Mouse (Mus musculus) liver, embryonic 16.5 days (tissue): Measurements from ENCODE around the gene Gng10. TPM values are rescaled to one million over a fixed set of nuclear protein-coding genes. Genes with fewer than 3 reads are reported as not detected.

ENCODE experiments used
- ATAC-seq: fragments of 200-750 bp; cut with Nextera tagmentation; 2 replicates; pipeline ENCODE4 v1.8.0; 2017; ENCODE audit warnings: low read depth, mild to moderate bottlenecking, moderate number of reproducible peaks, moderate library complexity
- H3K27ac ChIP-seq: fragments of 300-500 bp; sonication (generic); 2 replicates; pipeline ENCODE4 v1.5.1; 2014; ENCODE audit warnings: mild to moderate bottlenecking, low read length
- H3K27me3 ChIP-seq: fragments of 300-500 bp; sonication (generic); 2 replicates; pipeline ENCODE4 v1.6.1; 2014; ENCODE audit warnings: low read depth, low read length, mixed read lengths; ENCODE audit not compliant: control insufficient read depth, insufficient read depth
- H3K36me3 ChIP-seq: fragments of 300-500 bp; sonication (generic); 2 replicates; pipeline ENCODE4 v1.6.1; 2014; ENCODE audit warnings: mild to moderate bottlenecking; ENCODE audit not compliant: control insufficient read depth, insufficient read depth
- H3K4me1 ChIP-seq: fragments of 300-500 bp; sonication (generic); 2 replicates; pipeline ENCODE4 v1.6.1; 2014; ENCODE audit warnings: low read depth, low read length, mixed read lengths; ENCODE audit not compliant: control insufficient read depth
- H3K4me2 ChIP-seq: fragments of 300-500 bp; sonication (generic); 2 replicates; pipeline ENCODE4 v1.6.1; 2014; ENCODE audit warnings: low read depth, low read length, mixed read lengths
- H3K4me3 ChIP-seq: fragments of 300-500 bp; sonication (generic); 2 replicates; pipeline ENCODE4 v1.5.1; 2014; ENCODE audit warnings: low read depth, mild to moderate bottlenecking, low read length
- H3K9ac ChIP-seq: fragments of 300-500 bp; sonication (generic); 2 replicates; pipeline ENCODE4 v1.6.1; 2014; ENCODE audit warnings: low read depth, low read length
- H3K9me3 ChIP-seq: fragments of 300-500 bp; sonication (generic); replicated peaks from 2 replicates; pipeline ENCODE4 v1.6.1; 2016; ENCODE audit warnings: low read length; ENCODE audit not compliant: control insufficient read depth
- WGBS: fragments of 180-500 bp; shearing (Covaris S2); extraction: QIAGEN DNeasy Blood & Tissue Kit; methylation state at CpG from one replicate; pipeline ENCODE4 v1.1.7; 2014; ENCODE audit not compliant: insufficient replicate concordance; 5-methylcytosine and 5-hydroxymethylcytosine counted together
- polyA plus RNA-seq: library from polyadenylated mRNA; unstranded; fragments of >200 nt; fragmentation: Nextera tagmentation; extraction: Ambion mirVana; gene quantifications from 2 replicates; pipeline ENCODE4 v1.2.1, GENCODE M21; 2015

Gene Gng10
- polyA plus RNA-seq, 1 experiment from 2014 or later: 12.5 TPM

DNA sequence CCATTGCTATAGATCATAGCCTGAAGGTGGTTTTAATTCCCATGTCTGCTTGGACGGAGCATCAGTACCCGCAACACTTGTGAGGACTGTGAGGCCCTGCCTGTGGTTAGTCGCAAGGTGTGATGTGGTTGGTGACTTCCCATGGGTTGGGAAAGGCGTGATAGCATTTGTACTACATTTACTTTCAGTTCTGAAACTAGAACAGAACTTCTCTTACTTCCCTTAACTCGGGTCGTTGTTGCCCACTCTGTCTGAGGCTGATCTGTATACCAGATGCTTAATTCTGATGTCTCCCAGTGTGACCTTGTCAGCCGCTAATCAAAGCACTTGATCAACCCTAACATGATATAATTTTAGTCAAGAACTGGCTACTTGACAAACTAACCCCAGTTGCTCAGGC lies 25.7 kb upstream of the Gng10 start:
- Histone ChIP-seq H3K4me3 (no peak overlapping the region), H3K36me3 (no peaks in the 10 kb centered on the region), H3K9me3 (no peaks in the 10 kb centered on the region), H3K4me1 (peaks cover 36% of the 10 kb centered on the region), H3K4me2 (no peak overlapping the region), H3K27me3 (no peaks in the 10 kb centered on the region), H3K27ac (no peak overlapping the region), H3K9ac (no peak overlapping the region)
- ATAC-seq: no peak
- 38% methylated on average over 7 of the region's 7 CpGs for WGBS

DNA sequence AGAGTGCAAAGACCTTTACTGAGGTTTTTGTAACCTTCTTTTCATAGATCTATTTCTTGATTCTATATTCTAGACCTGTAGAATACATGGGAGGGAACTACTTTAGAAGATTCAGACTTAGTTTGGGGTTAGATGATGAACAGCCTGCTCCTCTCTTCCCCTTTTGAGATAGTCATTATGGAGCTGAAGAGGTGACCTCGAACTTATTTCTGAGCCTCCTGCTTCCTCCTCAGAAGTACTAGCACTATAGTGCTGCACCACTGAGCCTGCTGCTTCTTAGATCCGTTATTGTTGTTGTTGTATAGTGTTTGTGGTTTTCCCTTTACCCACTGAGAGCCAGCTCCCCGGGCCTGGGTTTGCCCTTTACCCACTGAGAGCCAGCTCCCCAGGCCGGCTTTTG lies 25.2 kb upstream of the Gng10 start:
- no peak overlapping the region for H3K27ac ChIP-seq
- peaks cover 31% of the 10 kb centered on the region for H3K4me1 ChIP-seq

DNA sequence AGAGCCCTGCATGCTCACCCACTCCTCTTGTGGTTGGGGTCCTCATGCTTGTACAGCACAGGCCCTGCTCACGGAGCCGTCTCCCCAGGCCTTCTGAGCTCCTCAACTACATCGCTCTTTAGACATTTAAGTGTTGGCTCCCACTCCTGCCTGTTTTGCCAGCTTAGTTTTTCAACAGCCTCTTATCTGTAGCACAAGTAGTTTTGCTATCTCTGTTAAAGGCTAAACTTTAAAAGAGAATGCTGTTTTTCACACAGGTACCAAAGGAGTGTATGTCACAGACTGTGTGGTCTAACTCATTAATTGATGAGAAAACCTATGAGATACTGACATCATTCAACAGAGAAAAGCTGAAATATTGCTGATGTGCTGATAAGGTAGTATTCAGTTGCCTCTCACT lies 23.4 kb upstream of the Gng10 start:
- no peaks in the 10 kb centered on the region for H3K27me3 ChIP-seq
- no peak for ATAC-seq
- H3K4me1 ChIP-seq: peaks cover 21% of the 10 kb centered on the region
- H3K4me3 ChIP-seq: no peak overlapping the region
- H3K9me3 ChIP-seq: no peaks in the 10 kb centered on the region
- no peaks in the 10 kb centered on the region for H3K36me3 ChIP-seq
- WGBS: 43% methylated on average over 3 of the region's 3 CpGs
- no peak overlapping the region for H3K9ac ChIP-seq
- H3K4me2 ChIP-seq: no peak overlapping the region
- no peak overlapping the region for H3K27ac ChIP-seq

More for the DNA sequence above, 25.2 kb upstream of the Gng10 start:
- Histone ChIP-seq H3K27me3 (no peaks in the 10 kb centered on the region), H3K4me2 (no peak overlapping the region), H3K9ac (no peak overlapping the region), H3K9me3 (no peaks in the 10 kb centered on the region), H3K36me3 (no peaks in the 10 kb centered on the region), H3K4me3 (no peak overlapping the region)
- 26% methylated on average over 4 of the region's 4 CpGs for WGBS
- ATAC-seq: no peak

DNA sequence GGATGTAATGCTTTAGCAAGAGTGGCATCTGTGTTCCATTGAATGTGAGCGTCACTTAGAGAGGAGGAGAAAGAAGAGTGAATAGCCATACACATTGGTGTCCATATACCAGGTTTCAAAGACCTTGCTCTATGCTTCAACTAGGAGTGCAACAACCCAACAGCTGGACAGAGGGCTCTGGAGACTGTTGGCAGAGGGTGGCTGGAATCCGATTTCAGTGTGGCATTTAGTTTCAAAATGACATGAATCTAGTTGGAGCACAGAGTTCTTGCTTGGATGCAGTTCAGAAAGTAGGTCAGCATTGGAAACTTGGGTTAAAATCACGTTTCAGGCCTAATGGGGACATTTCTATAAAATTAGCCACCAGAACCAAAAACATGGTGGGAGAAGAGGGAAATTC lies 19.7 kb upstream of the Gng10 start:
- no peak overlapping the region for H3K4me3 ChIP-seq
- H3K9me3 ChIP-seq: no peaks in the 10 kb centered on the region
- no peak for ATAC-seq
- 76% methylated on average over 3 of the region's 3 CpGs for WGBS
- H3K9ac ChIP-seq: no peak overlapping the region
- H3K36me3 ChIP-seq: peaks cover 5% of the 10 kb centered on the region; the same call in 1 of the 2 replicates
- peaks cover 12% of the 10 kb centered on the region for H3K4me1 ChIP-seq
- no peak overlapping the region for H3K27ac ChIP-seq
- no peak overlapping the region for H3K4me2 ChIP-seq
- H3K27me3 ChIP-seq: no peaks in the 10 kb centered on the region

DNA sequence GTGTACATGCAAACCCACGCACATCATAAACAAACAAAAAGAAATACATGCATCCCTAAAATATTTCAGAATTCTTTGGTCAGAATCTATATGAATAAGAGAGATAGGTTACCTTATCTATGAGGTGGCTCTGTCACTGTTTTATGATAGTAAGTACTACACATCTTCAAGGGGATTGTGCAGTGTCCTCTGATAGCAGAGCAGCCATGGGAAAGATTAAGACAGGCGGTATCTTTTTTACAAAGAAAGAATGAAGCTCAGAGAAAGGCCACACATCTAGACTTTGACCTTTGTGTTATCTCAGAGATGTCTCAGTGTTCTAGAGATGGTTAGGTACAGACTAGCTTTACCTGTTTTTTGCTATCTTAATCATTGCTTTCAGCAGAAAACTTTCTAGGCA lies 18.0 kb upstream of the Gng10 start:
- WGBS: 54% methylated on average over 2 of the region's 2 CpGs
- no peak for ATAC-seq
- H3K9me3 ChIP-seq: no peaks in the 10 kb centered on the region
- no peak overlapping the region for H3K4me2 ChIP-seq
- H3K27me3 ChIP-seq: no peaks in the 10 kb centered on the region
- no peak overlapping the region for H3K9ac ChIP-seq
- peaks cover 8% of the 10 kb centered on the region; the same call in 1 of the 2 replicates for H3K36me3 ChIP-seq
- H3K27ac ChIP-seq: no peak overlapping the region
- H3K4me3 ChIP-seq: no peak overlapping the region
- peaks cover 5% of the 10 kb centered on the region for H3K4me1 ChIP-seq

DNA sequence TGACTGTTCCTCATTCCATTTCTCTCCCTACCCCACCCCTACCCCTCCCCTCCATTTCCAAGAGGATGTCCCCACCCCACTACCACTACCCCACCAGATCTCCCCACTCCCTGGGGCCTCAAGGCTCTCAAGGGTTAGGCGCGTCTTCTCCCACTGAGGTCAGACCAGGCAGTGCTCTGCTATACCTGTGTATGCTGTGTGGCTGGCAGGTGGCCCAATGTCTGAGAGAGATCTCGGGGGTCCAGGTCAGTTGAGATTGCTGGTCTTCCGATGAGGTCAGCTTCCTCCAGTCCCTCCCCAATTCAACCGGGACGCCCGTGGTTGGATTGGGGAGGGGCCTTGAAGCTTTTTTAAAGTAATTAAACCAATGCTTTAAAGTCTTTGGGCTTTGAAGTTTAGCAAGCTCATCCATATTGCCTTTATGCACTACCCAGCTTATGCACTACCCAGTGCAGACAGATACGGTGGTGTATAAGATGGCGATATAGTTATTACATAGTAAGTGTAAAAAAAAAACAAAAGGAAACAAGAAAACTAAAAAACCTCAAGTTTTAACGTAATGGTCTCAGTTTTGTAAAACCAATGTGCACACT lies 467 bp upstream of the Gng10 start:
- Histone ChIP-seq H3K4me3 (peak overlapping the region; percentile 76), H3K9ac (no peak overlapping the region), H3K9me3 (no peaks in the 10 kb centered on the region), H3K4me1 (peaks cover 11% of the 10 kb centered on the region), H3K4me2 (peak overlapping the region; percentile 91), H3K27me3 (no peaks in the 10 kb centered on the region), H3K36me3 (no peaks in the 10 kb centered on the region), H3K27ac (no peak overlapping the region)
- ATAC-seq: no peak
- 73% methylated on average over 10 of the region's 10 CpGs for WGBS

DNA sequence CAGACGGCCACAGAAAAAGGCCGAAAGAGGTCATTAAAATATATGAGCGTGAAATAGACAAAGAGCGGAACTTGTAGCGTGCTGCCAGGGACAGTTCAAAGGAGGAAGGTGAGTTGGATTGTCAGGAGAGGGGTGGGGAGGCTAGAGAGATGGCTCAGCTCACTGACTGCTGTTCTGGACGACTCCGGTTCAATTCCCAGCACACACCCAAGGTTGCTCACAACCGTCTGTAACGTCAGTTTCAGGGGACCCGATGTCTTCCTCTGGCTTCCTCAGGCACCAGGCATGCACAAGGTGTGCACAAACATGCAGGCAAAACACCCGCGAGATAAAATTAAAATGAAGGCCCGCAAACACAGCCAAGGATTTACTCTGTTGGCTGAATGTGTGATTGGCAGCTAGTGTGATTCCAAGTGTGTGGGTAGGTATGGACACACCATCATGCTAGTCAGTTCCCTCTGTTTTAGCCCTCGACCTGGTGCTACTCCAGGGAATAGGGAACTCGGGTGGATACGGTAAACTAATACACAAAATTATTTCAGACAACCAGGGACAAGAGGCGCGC lies 980 bp downstream of the Gng10 start:
- H3K4me1 ChIP-seq: peaks cover 11% of the 10 kb centered on the region
- H3K9me3 ChIP-seq: no peaks in the 10 kb centered on the region
- H3K36me3 ChIP-seq: no peaks in the 10 kb centered on the region
- H3K4me3 ChIP-seq: peak overlapping the region; percentile 76
- no peak overlapping the region for H3K27ac ChIP-seq
- ATAC-seq: no peak
- WGBS: 53% methylated on average over 18 of the region's 18 CpGs
- peak overlapping the region; percentile 91 for H3K4me2 ChIP-seq
- H3K27me3 ChIP-seq: no peaks in the 10 kb centered on the region
- peak overlapping the region; percentile 75 for H3K9ac ChIP-seq

DNA sequence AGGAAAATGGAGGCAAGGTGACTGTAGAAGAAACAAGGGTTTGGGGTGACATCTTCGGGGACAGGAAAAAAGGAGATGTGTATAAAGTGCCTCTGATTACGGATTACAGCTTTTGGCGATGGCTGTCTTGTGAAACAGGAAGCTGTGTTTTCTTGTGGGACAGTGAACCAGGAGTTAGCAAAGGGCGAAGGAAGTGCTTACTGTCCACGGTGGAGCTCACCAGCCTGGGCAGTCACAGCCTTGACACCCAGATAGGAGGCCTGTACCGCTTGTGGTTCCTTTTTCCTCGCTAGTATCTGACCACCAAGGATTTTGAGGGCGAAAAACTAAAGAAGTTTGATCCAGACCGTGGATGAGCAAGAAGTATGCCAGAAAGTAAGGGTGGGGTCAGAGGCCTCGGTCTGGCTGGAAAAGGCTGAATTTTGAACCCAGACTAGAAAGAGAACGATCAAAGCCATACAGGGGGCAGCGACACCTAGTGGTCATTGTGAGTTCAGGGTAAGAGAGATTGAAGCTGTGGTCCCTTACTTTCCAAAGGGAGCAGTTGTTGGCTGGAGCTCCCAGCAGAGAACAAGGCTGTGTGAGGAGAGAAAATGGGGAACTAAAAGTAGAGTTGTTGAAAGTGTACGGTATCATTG lies 1.7 kb downstream of the Gng10 start:
- Histone ChIP-seq H3K9ac (no peak overlapping the region), H3K4me3 (peak overlapping the region; percentile 15; the same call in 1 of the 2 replicates), H3K27ac (no peak overlapping the region), H3K4me1 (peaks cover 11% of the 10 kb centered on the region), H3K27me3 (no peaks in the 10 kb centered on the region), H3K4me2 (peak overlapping the region; percentile 91), H3K9me3 (no peaks in the 10 kb centered on the region), H3K36me3 (no peaks in the 10 kb centered on the region)
- ATAC-seq: peak; percentile 40
- 16% methylated on average over 13 of the region's 13 CpGs for WGBS

DNA sequence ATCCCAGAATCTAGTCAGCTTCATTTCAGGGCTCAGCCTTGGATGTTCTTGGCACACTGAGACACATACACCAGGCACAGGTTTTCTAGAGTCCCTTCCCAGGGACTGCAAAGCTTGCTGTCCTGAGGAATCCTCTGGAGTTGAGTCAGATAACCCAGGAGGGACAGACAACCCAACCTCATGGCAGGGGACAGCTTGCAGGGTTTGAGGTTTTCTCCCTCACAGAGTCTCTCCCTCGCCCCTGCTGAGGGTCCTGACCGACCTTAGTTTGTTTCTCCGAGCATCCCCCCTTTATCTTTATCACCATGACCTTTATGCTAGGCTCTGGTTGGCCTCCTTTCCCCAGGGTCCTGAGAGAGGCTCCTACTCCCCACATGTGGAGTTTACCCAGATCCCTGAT lies 2.6 kb downstream of the Gng10 start:
- Histone ChIP-seq H3K4me3 (no peak overlapping the region), H3K9me3 (no peaks in the 10 kb centered on the region), H3K4me1 (peaks cover 11% of the 10 kb centered on the region), H3K27me3 (no peaks in the 10 kb centered on the region), H3K36me3 (no peaks in the 10 kb centered on the region), H3K4me2 (no peak overlapping the region), H3K9ac (no peak overlapping the region), H3K27ac (no peak overlapping the region)
- no peak for ATAC-seq
- WGBS: 57% methylated on average over 3 of the region's 3 CpGs
